Mouse (Mus musculus) limb, embryonic 12.5 days (tissue): ENCODE measurements around the gene Snrpb. TPM values are rescaled to one million over a fixed set of nuclear protein-coding genes. Genes with fewer than 3 reads are reported as not detected.

Source experiments
- ATAC-seq: fragments of 200-750 bp; cut with Nextera tagmentation; 2 replicates; pipeline ENCODE4 v1.8.0; 2017; ENCODE audit warnings: low read depth, moderate TSS enrichment; ENCODE audit not compliant: insufficient number of reproducible peaks, insufficient read depth, low FRiP score, low TSS enrichment
- H3K27ac ChIP-seq: fragments of 300-500 bp; sonication (generic); 2 replicates; pipeline ENCODE4 v1.5.1; 2016; ENCODE audit warnings: mild to moderate bottlenecking, moderate library complexity
- H3K27me3 ChIP-seq: fragments of 300-500 bp; sonication (generic); 2 replicates; pipeline ENCODE4 v1.6.1; 2016; ENCODE audit warnings: mild to moderate bottlenecking, moderate library complexity
- H3K36me3 ChIP-seq: fragments of 300-500 bp; sonication (generic); 2 replicates; pipeline ENCODE4 v1.6.1; 2016; ENCODE audit warnings: mild to moderate bottlenecking, moderate library complexity
- H3K4me1 ChIP-seq: fragments of 300-500 bp; sonication (generic); replicated peaks from 2 replicates; pipeline ENCODE4 v1.6.1; 2016
- H3K4me2 ChIP-seq: fragments of 300-500 bp; sonication (generic); 2 replicates; pipeline ENCODE4 v1.6.1; 2016; ENCODE audit warnings: mild to moderate bottlenecking, moderate library complexity
- H3K4me3 ChIP-seq: fragments of 300-500 bp; sonication (generic); replicated peaks from 2 replicates; pipeline ENCODE4 v1.5.1; 2016; ENCODE audit warnings: mild to moderate bottlenecking
- H3K9ac ChIP-seq: fragments of 300-500 bp; sonication (generic); replicated peaks from 2 replicates; pipeline ENCODE4 v1.6.1; 2016; ENCODE audit warnings: mild to moderate bottlenecking, moderate library complexity
- H3K9me3 ChIP-seq: fragments of 300-500 bp; sonication (generic); 2 replicates; pipeline ENCODE4 v1.6.1; 2016; ENCODE audit warnings: mild to moderate bottlenecking, moderate library complexity
- WGBS: fragments of 180-500 bp; shearing (Covaris S2); methylation state at CpG from one replicate; pipeline ENCODE4 v1.1.7; 2016; 5-methylcytosine and 5-hydroxymethylcytosine counted together
- polyA plus RNA-seq: library from polyadenylated mRNA; unstranded; fragments of >200 nt; fragmentation: Nextera tagmentation; extraction: Ambion mirVana; gene quantifications from 2 replicates; pipeline ENCODE4 v1.2.1, GENCODE M21; 2016

Gene Snrpb
- 691 and 736 TPM in 2 replicates for polyA plus RNA-seq

DNA sequence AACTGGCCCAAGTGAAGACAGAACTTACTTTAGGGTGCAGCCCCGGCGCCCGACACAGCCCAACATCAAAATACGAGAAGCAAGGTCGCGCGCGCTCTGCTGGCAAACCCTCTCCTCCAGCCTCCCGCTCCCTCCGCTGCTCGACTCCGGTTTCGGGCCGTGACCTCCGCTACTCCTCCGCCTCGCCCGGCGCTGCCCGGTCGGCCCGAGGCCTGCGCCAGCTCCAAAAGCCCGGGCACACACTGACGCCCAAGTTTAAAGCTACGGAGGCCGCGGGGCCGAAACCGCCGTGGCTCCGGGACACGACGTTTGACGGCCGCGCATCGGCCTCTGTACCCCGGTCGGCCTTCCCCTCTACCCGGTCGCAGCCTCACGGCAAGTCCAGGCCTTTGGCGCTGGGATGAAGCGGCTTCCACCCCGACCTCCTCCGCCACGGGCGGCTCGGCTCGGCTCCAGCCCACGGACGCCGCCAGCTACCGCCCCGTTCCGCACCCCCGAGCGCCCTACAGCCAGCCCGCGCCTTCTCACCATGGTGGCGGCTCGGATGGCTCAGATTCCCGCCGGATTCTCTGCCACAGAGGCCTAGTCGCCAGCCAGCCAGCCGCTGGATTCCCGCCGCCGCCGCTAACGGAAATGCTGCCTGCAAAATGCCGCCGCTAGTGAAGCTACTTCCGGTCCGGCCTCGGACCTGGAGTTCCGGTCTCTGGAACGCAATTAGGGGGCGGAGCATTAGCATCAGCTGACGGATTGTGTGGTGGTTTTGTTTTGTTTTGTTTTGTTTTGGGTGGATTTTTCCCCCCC is at the start of gene Snrpb:
Gene Snrpb, minus strand, starts transcription at position 698 of the 801 bp plus-strand sequence.
- peak within 1 kb of the TSS; percentile 100 for H3K9ac ChIP-seq
- H3K4me2 ChIP-seq, result peak within 1 kb of the TSS; percentile 84
- peak; percentile 77 for ATAC-seq
- peaks cover 16% of the 10 kb centered on the region for H3K4me1 ChIP-seq
- WGBS, result under 1% methylated on average over 81 of the region's 81 CpGs
- no peaks in the 10 kb centered on the region for H3K9me3 ChIP-seq
- peak within 1 kb of the TSS; percentile 99 for H3K27ac ChIP-seq
- peaks cover 32% of the 10 kb centered on the region for H3K36me3 ChIP-seq
- H3K4me3 ChIP-seq, result peak within 1 kb of the TSS; percentile 99
- no peaks in the 10 kb centered on the region for H3K27me3 ChIP-seq

- Histone ChIP-seq H3K9ac (no peak overlapping the region), H3K9me3 (no peaks in the 10 kb centered on the region), H3K4me1 (no peaks in the 10 kb centered on the region), H3K27me3 (no peaks in the 10 kb centered on the region), H3K27ac (no peak overlapping the region), H3K4me3 (no peak overlapping the region), H3K4me2 (no peak overlapping the region), H3K36me3 (no peaks in the 10 kb centered on the region)
- WGBS, result 81% methylated on average over 2 of the region's 2 CpGs
- ATAC-seq, result no peak
These were observed 32.4 kb upstream of the Snrpb start for GRCm38 (mm10) chr2:130211581-130211980.

- Histone ChIP-seq H3K4me1 (no peaks in the 10 kb centered on the region), H3K9ac (no peak overlapping the region), H3K36me3 (no peaks in the 10 kb centered on the region), H3K4me2 (no peak overlapping the region), H3K9me3 (no peaks in the 10 kb centered on the region), H3K4me3 (no peak overlapping the region), H3K27me3 (no peaks in the 10 kb centered on the region), H3K27ac (no peak overlapping the region)
- whole genome bisulfite sequencing, result 91% methylated on average over 3 of the region's 3 CpGs
- ATAC-seq, result no peak
These were observed 30.4 kb upstream of the Snrpb start for GRCm38 (mm10) chr2:130209636-130210035.

GRCm38 (mm10) chr2:130207996-130208395 is 28.8 kb upstream of the Snrpb start:
- Histone ChIP-seq H3K4me2 (no peak overlapping the region), H3K27ac (no peak overlapping the region), H3K9me3 (no peaks in the 10 kb centered on the region), H3K4me1 (no peaks in the 10 kb centered on the region), H3K27me3 (no peaks in the 10 kb centered on the region), H3K9ac (no peak overlapping the region), H3K36me3 (no peaks in the 10 kb centered on the region), H3K4me3 (no peak overlapping the region)
- WGBS, result 84% methylated on average over 3 of the region's 3 CpGs
- ATAC-seq, result no peak

DNA sequence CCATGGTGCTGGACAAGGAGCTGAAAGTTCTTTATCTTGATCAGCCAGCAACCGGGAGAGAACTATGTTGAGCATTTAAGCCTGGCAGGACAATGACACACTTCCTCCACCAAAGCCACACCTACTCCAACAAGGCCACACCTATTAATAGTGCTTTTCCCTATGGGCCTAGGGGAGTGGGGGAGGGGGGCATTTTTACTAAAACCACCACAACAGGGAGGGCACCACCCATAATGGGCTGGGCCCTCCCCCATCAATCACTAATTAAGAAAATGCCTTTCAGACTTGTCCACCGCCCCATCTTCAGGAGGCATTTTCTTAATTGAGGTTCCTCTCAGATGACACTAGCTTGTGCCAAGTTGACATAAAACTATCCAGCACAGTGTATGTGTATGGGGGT is 28.2 kb upstream of the Snrpb start:
- Histone ChIP-seq H3K36me3 (no peaks in the 10 kb centered on the region), H3K4me2 (no peak overlapping the region), H3K4me1 (no peaks in the 10 kb centered on the region), H3K27me3 (no peaks in the 10 kb centered on the region), H3K9me3 (no peaks in the 10 kb centered on the region), H3K9ac (no peak overlapping the region), H3K27ac (no peak overlapping the region), H3K4me3 (no peak overlapping the region)
- 93% methylated on average over 2 of the region's 2 CpGs for WGBS
- ATAC-seq, result no peak

GRCm38 (mm10) chr2:130200961-130201360 is 21.8 kb upstream of the Snrpb start:
- no peaks in the 10 kb centered on the region for H3K27me3 ChIP-seq
- no peak overlapping the region for H3K27ac ChIP-seq
- no peak overlapping the region for H3K4me2 ChIP-seq
- no peak for ATAC-seq
- no peak overlapping the region for H3K4me3 ChIP-seq
- H3K4me1 ChIP-seq, result no peaks in the 10 kb centered on the region
- no peaks in the 10 kb centered on the region for H3K9me3 ChIP-seq
- no peak overlapping the region for H3K9ac ChIP-seq
- H3K36me3 ChIP-seq, result no peaks in the 10 kb centered on the region
- 76% methylated on average over 5 of the region's 5 CpGs for WGBS

GRCm38 (mm10) chr2:130194894-130195293 is 15.7 kb upstream of the Snrpb start, which contains the start of gene Tmc2:
Tmc2 (plus strand) TSS chr2:130195194.
- Histone ChIP-seq H3K27me3 (no peaks in the 10 kb centered on the region), H3K9me3 (0 out of 2 replicates have a peak, but pooled peaks cover 6% of the 10 kb centered on the region), H3K36me3 (no peaks in the 10 kb centered on the region), H3K9ac (no peak within 1 kb of the TSS), H3K27ac (no peak within 1 kb of the TSS), H3K4me2 (no peak within 1 kb of the TSS), H3K4me3 (no peak within 1 kb of the TSS), H3K4me1 (no peaks in the 10 kb centered on the region)
- 92% methylated on average over 16 of the region's 16 CpGs for WGBS
- no peak for ATAC-seq

- 83% methylated on average over 12 of the region's 12 CpGs for WGBS
- Histone ChIP-seq H3K36me3 (no peaks in the 10 kb centered on the region), H3K9me3 (0 out of 2 replicates have a peak, but pooled peaks cover 7% of the 10 kb centered on the region), H3K27ac (no peak overlapping the region), H3K4me1 (no peaks in the 10 kb centered on the region), H3K27me3 (no peaks in the 10 kb centered on the region), H3K4me3 (no peak overlapping the region), H3K9ac (no peak overlapping the region), H3K4me2 (no peak overlapping the region)
- ATAC-seq, result no peak
These were observed 9.2 kb upstream of the Snrpb start for GRCm38 (mm10) chr2:130188391-130188790.

- ATAC-seq, result peak; percentile 82
- Histone ChIP-seq H3K4me2 (peak overlapping the region; percentile 84), H3K4me1 (peaks cover 16% of the 10 kb centered on the region), H3K9ac (peak overlapping the region; percentile 100), H3K9me3 (no peaks in the 10 kb centered on the region), H3K27ac (peak overlapping the region; percentile 99), H3K27me3 (no peaks in the 10 kb centered on the region), H3K36me3 (peaks cover 25% of the 10 kb centered on the region), H3K4me3 (peak overlapping the region; percentile 99)
- 1% methylated on average over 15 of the region's 15 CpGs for WGBS
These were observed 360 bp upstream of the Snrpb start for GRCm38 (mm10) chr2:130179507-130180019.

DNA sequence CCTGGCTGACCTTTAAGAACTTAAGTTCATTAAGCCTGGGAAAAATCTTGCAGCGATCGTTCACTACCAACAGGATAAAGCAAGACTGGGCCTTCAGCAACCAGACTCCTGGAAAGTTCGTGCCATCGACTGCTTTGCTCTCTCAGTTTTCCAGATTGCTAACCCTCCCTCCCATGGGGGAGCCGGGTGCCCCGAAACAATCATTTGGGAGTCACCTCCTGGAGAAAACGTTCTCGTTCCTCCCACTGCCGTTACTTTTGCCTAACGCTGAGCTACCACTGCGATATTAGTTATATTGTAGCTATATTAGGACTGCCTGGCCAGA is 860 bp downstream of the Snrpb start:
- H3K9me3 ChIP-seq, result no peaks in the 10 kb centered on the region
- H3K27me3 ChIP-seq, result no peaks in the 10 kb centered on the region
- ATAC-seq, result no peak
- H3K36me3 ChIP-seq, result peaks cover 37% of the 10 kb centered on the region
- H3K4me2 ChIP-seq, result peak overlapping the region; percentile 84
- peaks cover 16% of the 10 kb centered on the region for H3K4me1 ChIP-seq
- peak overlapping the region; percentile 99 for H3K4me3 ChIP-seq
- H3K9ac ChIP-seq, result peak overlapping the region; percentile 100
- WGBS, result under 1% methylated on average over 11 of the region's 11 CpGs
- H3K27ac ChIP-seq, result peak overlapping the region; percentile 99

DNA sequence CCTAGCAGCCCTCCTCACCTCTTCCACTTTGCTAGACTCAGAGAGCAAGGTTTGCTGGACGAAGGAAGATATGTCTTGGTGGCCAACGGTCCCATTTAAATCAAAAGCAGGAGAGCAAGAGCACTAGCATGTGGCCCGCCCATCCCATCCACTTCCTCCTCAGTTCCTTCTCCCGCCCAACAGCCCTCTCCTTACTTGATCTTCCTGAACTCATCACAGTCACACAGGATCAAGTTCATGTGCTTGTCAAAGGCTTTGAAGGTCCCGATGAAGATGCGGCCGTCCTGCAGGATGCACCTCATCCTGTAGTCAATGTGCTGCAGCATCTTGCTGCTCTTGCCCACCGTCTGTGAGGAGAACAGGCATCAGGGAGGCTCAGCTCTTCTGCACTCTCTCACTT is 2.4 kb downstream of the Snrpb start:
- ATAC-seq, result no peak
- 80% methylated on average over 8 of the region's 8 CpGs for WGBS
- H3K4me3 ChIP-seq, result peak overlapping the region; percentile 99
- H3K27ac ChIP-seq, result no peak overlapping the region
- H3K4me1 ChIP-seq, result peaks cover 16% of the 10 kb centered on the region
- peak overlapping the region; percentile 100; the same call in 1 of the 2 replicates for H3K9ac ChIP-seq
- peaks cover 52% of the 10 kb centered on the region for H3K36me3 ChIP-seq
- H3K4me2 ChIP-seq, result peak overlapping the region; percentile 84
- no peaks in the 10 kb centered on the region for H3K9me3 ChIP-seq
- H3K27me3 ChIP-seq, result no peaks in the 10 kb centered on the region
